Mouse (Mus musculus): ENCODE measurements at regions not wholly inside any gene's neighbourhood (a gene's known extent, or its start where the extent isn't known, plus 50 kb on each side); places are given as distances from the start of the nearest gene placed in this dataset.
A peak's percentile ranks its signal among the peaks of the same experiment; 100 is the strongest.

- TF ChIP-seq CTCF (IDR thresholded peaks at IDR 0.05) = no peak
- peak; percentile 35; the same call in 1 of the 2 replicates for TF ChIP-seq EP300 (IDR thresholded peaks at IDR 0.05)
These were observed 227.5 kb downstream of the Gm12728 start for GRCm38 (mm10) chr4:106017065-106017646.
